Mouse (Mus musculus): ENCODE results near the gene Hoxa4.

The Hoxa4 gene

DNA sequence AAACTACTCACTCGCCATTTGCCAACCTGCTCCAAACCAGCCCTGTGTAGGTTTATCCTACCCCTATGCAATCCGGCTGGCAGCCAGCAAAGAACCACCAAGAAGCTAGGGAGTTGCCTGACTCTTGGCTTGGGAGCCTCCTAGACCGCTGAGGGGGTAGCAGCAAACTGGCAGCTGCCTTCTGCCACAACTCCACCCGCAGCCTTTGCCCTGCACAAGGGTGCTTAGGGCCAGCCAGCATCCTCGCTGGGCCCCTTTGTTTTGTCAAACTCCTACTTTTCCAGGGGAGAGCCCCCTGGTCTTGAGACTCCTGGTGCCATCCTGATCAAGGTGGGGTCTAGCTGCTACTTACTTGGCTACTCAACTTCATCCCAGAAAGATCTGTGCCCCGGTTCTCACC, 6.9 kb downstream of the Hoxa4 start:
- in situ Hi-C loops (cut with MboI, MseI) = no loop called here

- in situ Hi-C loops (cut with MboI, MseI) = no loop called here
These were observed 8.1 kb downstream of the Hoxa4 start for GRCm38 (mm10) chr6:52183311-52184080.

- in situ Hi-C loops (cut with MboI, MseI) = no loop called here
These were observed 8.8 kb downstream of the Hoxa4 start for GRCm38 (mm10) chr6:52182793-52183192.

- in situ Hi-C loops (cut with MboI, MseI) = no loop called here
These were observed 9.5 kb downstream of the Hoxa4 start for GRCm38 (mm10) chr6:52182030-52182429.

DNA sequence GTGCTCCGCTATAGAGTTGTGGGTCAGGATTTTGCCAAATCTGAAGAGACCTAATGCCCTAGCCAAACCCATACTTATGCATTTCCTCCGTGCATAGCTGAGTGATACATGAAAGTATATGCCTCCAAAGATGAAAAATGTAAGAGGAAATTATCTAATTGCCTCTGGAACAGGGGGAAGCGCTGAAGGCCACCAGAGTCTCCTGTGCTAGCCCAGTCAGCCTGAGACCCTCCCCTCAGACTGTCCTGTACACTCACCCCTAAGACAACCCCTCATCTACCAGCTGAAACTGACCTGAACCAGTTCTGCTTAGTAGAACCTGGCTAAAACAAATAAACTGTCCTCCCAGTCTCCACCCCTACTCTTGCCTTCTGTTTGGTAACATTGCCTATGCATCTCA, 10.8 kb downstream of the Hoxa4 start:
- in situ Hi-C loops (cut with MboI, MseI) = no loop called here

DNA sequence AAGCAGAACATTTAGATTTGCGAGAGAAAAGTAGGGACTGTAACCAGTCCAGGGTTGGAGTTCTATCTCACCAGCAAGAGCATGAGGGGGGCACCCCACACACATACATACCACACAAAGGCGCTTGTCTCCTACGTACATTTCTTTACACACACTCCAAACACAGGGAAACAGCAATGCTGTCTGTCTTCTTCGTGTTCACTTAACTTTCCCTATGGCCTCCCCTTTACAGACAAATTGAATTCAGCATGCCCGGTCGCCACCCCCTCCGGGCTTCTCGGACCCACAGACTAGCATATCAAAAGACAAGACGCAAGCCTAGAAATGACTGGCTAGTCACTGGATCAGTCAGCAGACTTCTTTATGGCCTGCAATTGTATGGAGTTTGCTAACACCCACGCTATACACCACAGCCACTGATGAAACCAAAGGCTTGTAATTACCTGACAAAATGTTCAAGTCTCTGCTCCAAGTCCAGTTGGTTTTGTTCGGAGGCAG, 11.3 kb downstream of the Hoxa4 start:
- in situ Hi-C loops (cut with MboI, MseI) = no loop called here

DNA sequence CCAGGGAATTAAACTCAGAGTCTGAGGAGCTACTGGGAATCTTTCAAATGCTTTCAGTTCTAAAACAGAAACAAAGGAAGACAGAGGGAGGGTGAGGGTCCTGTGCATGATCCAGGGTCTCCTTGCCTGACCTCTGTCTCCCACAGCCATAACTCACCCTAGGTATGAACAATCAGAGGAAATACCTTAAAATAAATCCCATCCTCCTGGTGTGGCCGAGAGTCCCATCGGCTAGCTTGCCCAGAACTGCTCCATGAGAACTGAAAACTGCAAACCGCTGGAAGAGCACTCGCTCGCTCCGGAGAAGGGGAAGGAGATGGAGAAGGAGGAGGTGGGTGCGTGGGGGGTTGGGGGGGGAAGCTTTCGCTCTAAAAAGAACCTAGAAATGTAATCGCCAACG, 11.9 kb downstream of the Hoxa4 start:
- in situ Hi-C loops (cut with MboI, MseI) = no loop called here

DNA sequence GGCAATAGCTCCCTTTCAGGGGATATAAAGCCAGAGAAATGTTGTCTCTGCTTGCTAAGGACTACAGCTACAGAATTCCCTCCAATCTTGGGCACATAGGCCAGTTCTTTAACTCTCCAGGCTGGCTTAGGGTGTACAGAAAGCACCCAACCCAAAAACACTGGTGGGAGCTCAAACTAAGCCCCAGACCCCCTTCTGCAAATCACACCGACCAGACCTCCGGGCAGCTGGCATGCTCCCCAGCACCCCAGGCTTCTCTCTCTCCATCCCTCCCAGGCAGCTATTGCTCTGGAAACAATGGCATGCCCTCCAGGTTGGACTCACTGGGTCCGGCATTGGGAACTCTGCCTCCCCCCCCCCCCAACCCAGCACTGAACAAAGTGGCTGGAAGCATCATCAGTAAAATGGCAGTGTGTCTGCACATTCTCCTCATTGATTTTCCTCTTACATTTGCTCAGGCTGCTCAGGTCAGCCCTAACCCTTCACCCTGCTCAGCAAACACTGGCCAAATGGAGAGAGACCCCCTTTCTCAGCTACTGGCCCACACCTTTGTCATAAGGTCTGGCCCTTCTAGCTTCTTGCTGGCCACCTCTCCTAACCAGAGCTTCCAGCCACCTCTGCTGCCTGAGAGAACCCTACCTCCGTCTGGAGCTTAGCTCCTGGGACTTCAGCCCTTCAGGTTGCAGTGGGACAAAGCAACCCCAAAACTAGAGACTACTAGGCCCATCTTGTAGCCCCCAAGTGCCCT, 12.5 kb downstream of the Hoxa4 start:
- in situ Hi-C loops (cut with MboI, MseI) = no loop called here

- in situ Hi-C loops (cut with MboI, MseI) = no loop called here
These were observed 13.7 kb downstream of the Hoxa4 start for GRCm38 (mm10) chr6:52177806-52178205.

DNA sequence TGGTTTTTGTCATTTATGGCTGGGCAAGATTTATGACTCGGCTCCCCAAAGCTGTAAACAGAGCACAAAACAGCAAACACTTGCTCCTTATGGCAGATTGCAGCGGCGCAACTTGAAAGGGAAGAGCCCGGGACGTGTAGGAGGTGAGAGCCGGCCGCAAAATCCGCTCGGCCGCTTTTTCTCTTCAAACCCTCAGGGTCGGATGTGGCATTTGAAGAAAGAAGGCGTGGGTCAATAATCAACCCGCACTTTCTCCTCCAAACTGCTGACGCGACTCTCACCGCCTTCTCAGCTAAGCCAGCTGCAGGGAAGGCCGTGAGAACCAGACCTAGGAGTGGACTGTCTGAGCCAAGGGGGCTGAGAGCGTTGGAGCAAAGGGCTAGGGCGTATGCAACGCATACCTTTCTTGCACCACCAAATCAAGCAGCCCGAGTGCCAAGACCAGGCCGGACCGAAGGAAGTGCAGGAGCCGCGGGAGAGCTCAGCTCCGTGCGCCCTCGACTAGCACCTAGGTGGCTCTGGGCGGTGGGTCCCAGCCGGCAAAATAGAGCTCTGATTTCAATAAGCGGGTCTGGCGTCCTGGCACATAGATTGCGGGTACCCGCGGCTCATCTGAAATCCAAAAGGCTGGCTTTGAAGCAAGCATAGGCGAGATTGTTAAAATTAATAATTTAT, 14.4 kb downstream of the Hoxa4 start, which contains the start of gene 5730596B20Rik:
5730596B20Rik (plus strand) TSS at position 438 of the 675 bp plus-strand sequence.
- in situ Hi-C loops (cut with MboI, MseI) = no loop called here

DNA sequence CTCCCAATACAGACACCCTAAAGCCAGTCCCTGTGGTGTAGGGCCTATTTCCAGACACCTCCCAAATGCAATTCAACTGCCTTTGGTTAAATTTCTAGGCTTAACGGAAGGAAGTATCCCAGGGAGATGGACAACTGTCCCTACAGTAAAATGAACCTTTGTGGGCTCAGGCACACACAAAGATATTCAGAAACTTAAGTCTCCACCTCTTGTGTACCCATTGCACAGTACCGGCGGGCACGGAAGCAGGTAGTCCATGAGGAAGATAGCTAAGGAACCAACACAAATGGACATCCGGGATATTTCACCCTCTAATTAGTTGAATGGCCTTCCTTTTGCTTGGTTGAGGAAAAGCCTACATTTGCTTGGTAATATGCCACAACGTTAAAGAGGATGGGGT, 15.2 kb downstream of the Hoxa4 start:
- in situ Hi-C loops (cut with MboI, MseI) = no loop called here

GRCm38 (mm10) chr6:52175864-52176263, 15.7 kb downstream of the Hoxa4 start:
- in situ Hi-C loops (cut with MboI, MseI) = no loop called here

GRCm38 (mm10) chr6:52174968-52175751, 16.4 kb downstream of the Hoxa4 start:
- in situ Hi-C loops (cut with MboI, MseI) = no loop called here

DNA sequence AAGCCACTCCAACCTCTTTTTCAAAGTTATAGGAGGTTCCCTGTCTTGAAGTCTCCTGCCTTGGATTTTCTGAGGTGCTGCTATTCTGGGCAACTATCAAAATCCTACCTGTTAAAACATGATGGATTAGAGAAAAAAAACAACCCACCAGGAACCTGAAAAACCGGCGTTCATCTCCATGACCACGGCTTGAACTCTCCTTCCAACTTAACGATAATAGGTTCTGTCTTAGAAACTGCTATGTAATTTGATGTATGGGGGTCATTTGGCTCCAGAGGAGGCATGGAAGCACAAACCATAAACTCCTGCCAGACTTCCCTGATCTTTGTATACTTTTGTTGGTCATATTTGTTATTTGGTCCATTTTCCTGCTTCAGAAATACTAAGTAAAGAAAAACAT, 17.9 kb downstream of the Hoxa4 start:
- in situ Hi-C loops (cut with MboI, MseI) = no loop called here

- in situ Hi-C loops (cut with MboI, MseI) = no loop called here
These were observed 19.1 kb downstream of the Hoxa4 start for GRCm38 (mm10) chr6:52172501-52172900.

DNA sequence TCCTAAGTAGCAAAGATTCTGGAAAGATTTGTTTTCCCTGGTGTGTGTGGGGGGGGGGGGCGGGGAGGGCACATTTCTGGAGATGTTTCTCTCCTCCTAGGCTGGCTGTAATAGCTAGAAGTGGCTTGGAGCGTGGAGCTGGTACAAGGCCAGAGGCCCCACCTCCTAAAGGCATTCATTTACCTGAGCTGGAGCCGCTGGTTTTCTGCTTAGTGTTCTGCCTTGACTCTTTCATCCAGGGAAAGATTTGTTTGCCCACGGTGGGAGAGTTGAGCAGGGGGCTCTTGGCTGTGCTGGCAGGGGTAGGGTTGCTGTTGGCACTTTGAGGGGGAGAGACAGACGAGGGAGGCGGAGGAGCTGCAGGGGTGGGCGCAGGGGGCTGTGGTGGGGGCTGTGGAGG, 19.6 kb downstream of the Hoxa4 start:
- in situ Hi-C loops (cut with MboI, MseI) = no loop called here

DNA sequence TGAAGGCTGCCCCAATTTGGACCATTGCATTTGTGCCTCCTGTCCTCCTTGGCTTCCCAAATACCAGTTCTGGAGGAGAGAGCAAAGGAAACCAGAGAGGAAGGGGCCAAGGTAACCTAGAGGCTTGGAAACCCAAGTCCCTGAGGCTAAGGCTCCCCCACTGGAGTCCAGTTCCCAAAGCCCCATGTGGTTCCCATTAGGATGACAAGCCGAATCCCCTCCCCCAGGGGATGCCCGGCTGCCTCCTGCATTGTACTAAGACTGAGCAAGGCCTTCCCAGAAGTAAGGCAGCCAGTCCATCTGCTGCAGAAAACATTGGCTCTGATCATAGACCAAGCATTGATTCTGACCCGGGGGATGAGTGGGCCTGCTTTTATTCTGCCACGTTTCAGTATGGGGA, 20.2 kb downstream of the Hoxa4 start:
- in situ Hi-C loops (cut with MboI, MseI) = no loop called here

GRCm38 (mm10) chr6:52170898-52171223, 20.7 kb downstream of the Hoxa4 start:
- in situ Hi-C loops (cut with MboI, MseI) = no loop called here

- in situ Hi-C loops (cut with MboI, MseI) = no loop called here
These were observed 21.2 kb downstream of the Hoxa4 start for GRCm38 (mm10) chr6:52170166-52170897.

- in situ Hi-C loops (cut with MboI, MseI) = no loop called here
These were observed 21.9 kb downstream of the Hoxa4 start for GRCm38 (mm10) chr6:52169499-52170165.
